Comparison of ENCODE assay signal across 8 mouse cellular contexts in the genomic region with DNA sequence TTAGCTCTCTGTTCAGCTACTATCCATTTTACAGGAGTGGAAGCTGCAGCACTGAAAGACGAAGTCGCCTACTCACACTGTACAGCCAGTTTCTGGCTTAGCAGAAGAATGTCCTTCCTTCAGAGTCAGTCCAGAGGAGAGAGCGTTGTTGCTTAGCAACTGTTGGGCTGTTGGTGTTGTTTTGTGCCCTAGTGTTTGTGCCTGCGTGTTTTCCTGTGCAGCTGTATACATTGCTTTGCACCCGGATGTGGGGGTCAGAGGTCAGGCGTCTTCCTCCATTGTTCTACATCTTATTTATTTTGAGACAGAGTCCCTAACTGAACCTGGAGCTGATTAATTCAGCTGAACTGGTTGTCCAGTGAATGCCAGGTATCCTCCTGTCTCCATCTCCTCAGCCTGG. TPM values are rescaled to one million over a fixed set of nuclear protein-coding genes. Genes with fewer than 3 reads are reported as not detected.
DNase-seq lines count a peak whose midpoint lies in the region; ATAC-seq and TF ChIP-seq lines count a peak whose summit lies in the region.

No protein-coding gene starts in this region.

- TF ChIP-seq CTCF in bone marrow macrophage, adult 2 months (IDR thresholded peaks at IDR 0.05; ENCODE audit: low read depth, low read length): no peak
- no peak for TF ChIP-seq CTCF in lung, embryonic 14.5 days (IDR thresholded peaks at IDR 0.05; ENCODE audit: low read depth)

- H3K4me1 ChIP-seq in heart, embryonic 10.5 days: peaks cover 41% of the 10 kb centered on the region
- peaks cover 27% of the 10 kb centered on the region for H3K4me1 ChIP-seq in bone marrow macrophage, adult 2 months (ENCODE audit: control insufficient read depth, insufficient read depth, low read length)
- no peaks in the 10 kb centered on the region; the same call in 1 of the 2 replicates for H3K4me1 ChIP-seq in lung, embryonic 14.5 days (ENCODE audit: insufficient read depth)

- no peaks in the 10 kb centered on the region for H3K27me3 ChIP-seq in heart, embryonic 10.5 days (ENCODE audit: insufficient read depth, poor library complexity, severe bottlenecking)
- H3K27me3 ChIP-seq in lung, embryonic 14.5 days (ENCODE audit: insufficient read depth, low read length): no peaks in the 10 kb centered on the region

- no peak for DNase-seq in heart, embryonic 10.5 days (ENCODE audit: low spot score)
- DNase-seq in heart, adult 8-10 months (ENCODE audit: low spot score): no peak
- DNase-seq in heart, postnatal 4 days: peak; percentile 57
- DNase-seq in lung, embryonic 14.5 days: peak; percentile 77
- no peak for DNase-seq in cerebellum, adult 11-12 months
- DNase-seq in layer of hippocampus, adult 8-10 months (ENCODE audit: low spot score in 2 of 2): no peak
- no peak for DNase-seq in urinary bladder, postnatal 10 days (ENCODE audit: low spot score)

- 0 out of 2 replicates have a peak overlapping the region, but pooled peaks have one; percentile 8 for H3K4me3 ChIP-seq in heart, embryonic 10.5 days
- H3K4me3 ChIP-seq in bone marrow macrophage, adult 2 months (ENCODE audit: insufficient read depth, low read length): peak overlapping the region; percentile 16; the same call in 1 of the 2 replicates
- H3K4me3 ChIP-seq in lung, embryonic 14.5 days (ENCODE audit: low read depth, low read length): no peak overlapping the region

- no peak overlapping the region for H3K9ac ChIP-seq in lung, embryonic 14.5 days

- H3K36me3 ChIP-seq in heart, embryonic 10.5 days: 0 out of 2 replicates have a peak, but pooled peaks cover 8% of the 10 kb centered on the region
- H3K36me3 ChIP-seq in lung, embryonic 14.5 days (ENCODE audit: insufficient read depth): no peaks in the 10 kb centered on the region

- 55% methylated on average over 6 of the region's 6 CpGs for WGBS in heart, embryonic 10.5 days
- 56% methylated on average over 6 of the region's 6 CpGs for WGBS in lung, embryonic 14.5 days

- ATAC-seq in lung, embryonic 14.5 days (ENCODE audit: insufficient read depth): no peak; the same call in 1 of the 2 replicates

- TF ChIP-seq POLR2A in bone marrow macrophage, adult 2 months (IDR thresholded peaks at IDR 0.05; ENCODE audit: borderline replicate concordance, low read depth, low read length): no peak

- H3K9me3 ChIP-seq in heart, embryonic 10.5 days: no peaks in the 10 kb centered on the region
- no peaks in the 10 kb centered on the region for H3K9me3 ChIP-seq in lung, embryonic 14.5 days (ENCODE audit: low read depth, low read length)

- H3K27ac ChIP-seq in heart, embryonic 10.5 days: no peak overlapping the region
- H3K27ac ChIP-seq in bone marrow macrophage, adult 2 months (ENCODE audit: insufficient read depth, low read depth, low read length): 0 out of 2 replicates have a peak overlapping the region, but pooled peaks have one; percentile 14
- no peak overlapping the region for H3K27ac ChIP-seq in lung, embryonic 14.5 days (ENCODE audit: low read depth)

- H3K4me2 ChIP-seq in lung, embryonic 14.5 days: peak overlapping the region; percentile 86

RNA-seq across cellular contexts. Expression of a gene that starts 18.5 kb away (rescaled TPM):
- 43.2 and 43.9 TPM in 2 replicates for polyA plus RNA-seq in heart, embryonic 10.5 days (2016; fragmentation: Nextera tagmentation; extraction: Ambion mirVana)
- 10 to 100 TPM; 18.7 to 28.6 (median 22.0) TPM for total RNA-seq in heart, adult 8-10 months (2022)
- polyA plus RNA-seq in bone marrow macrophage, adult 2 months (2012; ENCODE audit: insufficient read depth, insufficient read length, missing spikeins): 89.1 and 92.5 TPM in 2 replicates
- total RNA-seq in heart, postnatal 4 days (2021): 10 to 100 TPM; 50.3 to 56.0 TPM
- 73.3 and 73.6 TPM in 2 replicates for polyA plus RNA-seq in lung, embryonic 14.5 days (2014; fragmentation: Nextera tagmentation; extraction: Ambion mirVana)
- total RNA-seq in layer of hippocampus, adult 8-10 months (2022): 10 to 100 TPM; 44.9 to 54.0 (median 48.4) TPM

Comparison
In these comparisons a context has a peak if more than half of its experiments do, and no peak if none do; other contexts are left out.
1. DNase-seq: peak in heart, postnatal 4 days (single experiment) and lung, embryonic 14.5 days (single experiment); none in heart, embryonic 10.5 days (single experiment), heart, adult 8-10 months (single experiment), cerebellum, adult 11-12 months (single experiment), layer of hippocampus, adult 8-10 months (0 of 2) and urinary bladder, postnatal 10 days (single experiment).